Mouse (Mus musculus) intestine, embryonic 16.5 days (tissue): ENCODE measurements at regions not wholly inside any gene's neighbourhood (a gene's known extent, or its start where the extent isn't known, plus 50 kb on each side); places are given as distances from the start of the nearest gene placed in this dataset.

Experiments
- ATAC-seq: fragments of 200-750 bp; cut with Nextera tagmentation; 2 replicates; pipeline ENCODE4 v1.8.0; 2017; ENCODE audit warnings: moderate TSS enrichment, moderate library complexity
- H3K27ac ChIP-seq: fragments of 300-500 bp; sonication (generic); 2 replicates; pipeline ENCODE4 v1.5.1; 2014; ENCODE audit warnings: mild to moderate bottlenecking, low read length
- H3K27me3 ChIP-seq: fragments of 300-500 bp; sonication (generic); replicated peaks from 2 replicates; pipeline ENCODE4 v1.6.1; 2014; ENCODE audit warnings: low read length, control low read depth, mixed read lengths; ENCODE audit not compliant: control insufficient read depth, insufficient read depth
- H3K36me3 ChIP-seq: fragments of 300-500 bp; sonication (generic); 2 replicates; pipeline ENCODE4 v1.6.1; 2014; ENCODE audit warnings: low read length, control low read depth; ENCODE audit not compliant: control insufficient read depth, insufficient read depth
- H3K4me1 ChIP-seq: fragments of 300-500 bp; sonication (generic); 2 replicates; pipeline ENCODE4 v1.6.1; 2014; ENCODE audit warnings: low read length, control low read depth, mixed read lengths; ENCODE audit not compliant: control insufficient read depth, insufficient read depth
- H3K4me2 ChIP-seq: fragments of 300-500 bp; sonication (generic); 2 replicates; pipeline ENCODE4 v1.6.1; 2014; ENCODE audit warnings: low read depth, low read length, control low read depth
- H3K4me3 ChIP-seq: fragments of 300-500 bp; sonication (generic); 2 replicates; pipeline ENCODE4 v1.5.1; 2014; ENCODE audit warnings: mild to moderate bottlenecking, low read length
- H3K9ac ChIP-seq: fragments of 300-500 bp; sonication (generic); 2 replicates; pipeline ENCODE4 v1.6.1; 2014; ENCODE audit warnings: low read depth, low read length
- H3K9me3 ChIP-seq: fragments of 300-500 bp; sonication (generic); 2 replicates; pipeline ENCODE4 v1.6.1; 2016; ENCODE audit warnings: low read length, control low read depth; ENCODE audit not compliant: control insufficient read depth
- WGBS: fragments of 180-500 bp; shearing (Covaris S2); extraction: QIAGEN DNeasy Blood & Tissue Kit; methylation state at CpG from one replicate; pipeline ENCODE4 v1.1.7; 2014; 5-methylcytosine and 5-hydroxymethylcytosine counted together

- Histone ChIP-seq H3K4me3 (no peak overlapping the region), H3K4me2 (no peak overlapping the region), H3K4me1 (no peaks in the 10 kb centered on the region), H3K27ac (no peak overlapping the region), H3K27me3 (no peaks in the 10 kb centered on the region), H3K9me3 (no peaks in the 10 kb centered on the region), H3K36me3 (no peaks in the 10 kb centered on the region), H3K9ac (no peak overlapping the region)
- ATAC-seq, result no peak
- WGBS, result 83% methylated on average over 4 of the region's 4 CpGs
These were observed 83.1 kb downstream of the Thbs2 start for GRCm38 (mm10) chr17:14610791-14611522.

- no peak overlapping the region for H3K27ac ChIP-seq
- H3K9me3 ChIP-seq, result no peaks in the 10 kb centered on the region
- H3K4me2 ChIP-seq, result no peak overlapping the region
- H3K36me3 ChIP-seq, result no peaks in the 10 kb centered on the region
- H3K4me1 ChIP-seq, result no peaks in the 10 kb centered on the region
- H3K9ac ChIP-seq, result no peak overlapping the region
- 90% methylated on average over 4 of the region's 4 CpGs for WGBS
- no peak for ATAC-seq
- no peaks in the 10 kb centered on the region for H3K27me3 ChIP-seq
- H3K4me3 ChIP-seq, result no peak overlapping the region
These were observed 85.2 kb downstream of the Thbs2 start for GRCm38 (mm10) chr17:14608845-14609244.

- Histone ChIP-seq H3K27me3 (no peaks in the 10 kb centered on the region), H3K9me3 (no peaks in the 10 kb centered on the region), H3K27ac (no peak overlapping the region), H3K36me3 (no peaks in the 10 kb centered on the region), H3K4me1 (no peaks in the 10 kb centered on the region), H3K4me3 (no peak overlapping the region), H3K4me2 (no peak overlapping the region), H3K9ac (no peak overlapping the region)
- WGBS, result 72% methylated on average over 5 of the region's 5 CpGs
- no peak for ATAC-seq
These were observed 87.6 kb downstream of the Thbs2 start for GRCm38 (mm10) chr17:14606356-14606989.

DNA sequence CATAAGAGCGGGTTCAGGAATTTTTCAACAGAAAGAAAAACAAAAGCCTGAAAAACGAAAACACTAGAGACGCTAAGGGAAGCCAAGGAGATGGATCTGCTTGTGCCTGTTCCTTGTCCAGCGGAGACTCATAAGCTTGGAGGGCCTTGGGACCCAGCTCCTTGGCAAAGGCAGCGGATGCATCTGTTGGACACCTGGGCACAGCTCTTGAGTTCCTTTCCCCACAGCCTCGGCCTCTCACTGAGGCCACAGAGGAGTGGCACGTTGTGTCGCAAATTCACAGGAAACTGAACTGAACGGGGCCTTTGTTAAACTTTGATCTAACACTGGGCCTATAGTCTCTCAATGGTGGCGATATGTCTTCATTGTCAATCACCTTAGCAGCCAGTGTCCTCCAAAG, 94.4 kb downstream of the Thbs2 start:
- WGBS, result 74% methylated on average over 10 of the region's 10 CpGs
- Histone ChIP-seq H3K27me3 (no peaks in the 10 kb centered on the region), H3K36me3 (no peaks in the 10 kb centered on the region), H3K9me3 (no peaks in the 10 kb centered on the region), H3K9ac (no peak overlapping the region), H3K4me3 (no peak overlapping the region), H3K4me2 (no peak overlapping the region), H3K4me1 (no peaks in the 10 kb centered on the region), H3K27ac (no peak overlapping the region)
- ATAC-seq, result no peak

- Histone ChIP-seq H3K9ac (no peak overlapping the region), H3K9me3 (no peaks in the 10 kb centered on the region), H3K27ac (no peak overlapping the region), H3K27me3 (no peaks in the 10 kb centered on the region), H3K4me2 (no peak overlapping the region), H3K36me3 (no peaks in the 10 kb centered on the region), H3K4me1 (no peaks in the 10 kb centered on the region), H3K4me3 (no peak overlapping the region)
- ATAC-seq, result no peak
- WGBS, result 91% methylated on average over 7 of the region's 7 CpGs
These were observed 97.6 kb downstream of the Thbs2 start for GRCm38 (mm10) chr17:14596470-14596869.

DNA sequence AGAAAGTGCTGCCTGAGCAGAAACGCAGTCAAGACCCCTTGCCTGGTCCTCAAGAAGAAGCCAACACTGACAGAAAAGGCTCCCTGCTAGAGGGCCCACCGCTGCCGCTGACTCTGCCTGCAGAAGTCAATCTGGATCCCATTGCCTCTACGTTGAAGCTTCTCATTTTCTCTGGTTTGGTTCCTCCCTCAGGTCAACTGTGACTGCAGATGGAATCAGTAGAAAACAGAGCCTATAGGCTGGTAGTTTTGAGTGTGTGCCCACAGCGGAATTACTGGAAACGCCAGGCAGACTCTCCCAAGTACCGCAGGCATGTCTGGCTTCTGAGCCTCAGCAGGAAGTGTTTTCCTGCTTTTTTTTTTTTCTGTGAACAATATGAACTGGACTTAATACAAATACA, 98.5 kb downstream of the Thbs2 start:
- Histone ChIP-seq H3K4me3 (no peak overlapping the region), H3K4me2 (no peak overlapping the region), H3K27me3 (no peaks in the 10 kb centered on the region), H3K9me3 (no peaks in the 10 kb centered on the region), H3K4me1 (no peaks in the 10 kb centered on the region), H3K27ac (no peak overlapping the region), H3K36me3 (no peaks in the 10 kb centered on the region), H3K9ac (no peak overlapping the region)
- 74% methylated on average over 7 of the region's 7 CpGs for WGBS
- ATAC-seq, result no peak

DNA sequence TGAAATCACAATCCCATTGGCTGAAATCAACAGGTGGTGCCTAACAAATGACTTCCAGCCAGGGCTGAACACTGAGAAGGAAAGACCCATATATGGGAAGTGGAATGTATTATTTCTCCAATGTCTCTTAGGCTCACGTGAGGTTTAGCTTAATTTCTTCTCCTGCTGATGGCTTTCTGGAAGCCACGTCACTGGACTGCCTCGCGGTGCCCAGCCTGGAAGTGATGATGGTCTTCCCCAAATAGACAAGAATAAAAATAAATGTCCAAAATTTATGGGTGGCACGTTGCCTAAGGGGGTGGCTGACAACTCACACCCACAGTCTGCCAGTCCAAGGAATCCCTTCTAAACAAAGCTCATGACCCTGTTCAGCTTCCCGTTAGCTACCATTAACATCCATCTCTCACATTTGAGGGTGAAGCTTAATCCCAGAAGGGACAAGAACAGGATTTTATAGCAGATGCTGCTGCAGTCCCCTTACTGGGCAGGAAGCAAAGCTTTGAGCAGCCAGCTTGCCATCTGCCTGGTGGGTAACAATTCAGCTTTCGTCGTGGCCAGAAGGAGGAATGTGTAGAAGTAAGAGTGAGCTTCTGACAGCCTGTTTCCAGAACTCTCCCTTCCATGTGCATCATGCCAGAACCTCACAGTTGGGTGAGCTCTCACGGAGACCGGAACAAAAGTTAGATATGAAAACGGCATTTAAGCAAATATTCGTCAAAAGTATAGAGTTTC, 105.8 kb downstream of the Thbs2 start:
- Histone ChIP-seq H3K4me1 (no peaks in the 10 kb centered on the region), H3K27me3 (no peaks in the 10 kb centered on the region), H3K27ac (no peak overlapping the region), H3K9me3 (no peaks in the 10 kb centered on the region), H3K36me3 (no peaks in the 10 kb centered on the region), H3K9ac (no peak overlapping the region), H3K4me2 (no peak overlapping the region), H3K4me3 (no peak overlapping the region)
- 81% methylated on average over 12 of the region's 12 CpGs for WGBS
- ATAC-seq, result no peak

DNA sequence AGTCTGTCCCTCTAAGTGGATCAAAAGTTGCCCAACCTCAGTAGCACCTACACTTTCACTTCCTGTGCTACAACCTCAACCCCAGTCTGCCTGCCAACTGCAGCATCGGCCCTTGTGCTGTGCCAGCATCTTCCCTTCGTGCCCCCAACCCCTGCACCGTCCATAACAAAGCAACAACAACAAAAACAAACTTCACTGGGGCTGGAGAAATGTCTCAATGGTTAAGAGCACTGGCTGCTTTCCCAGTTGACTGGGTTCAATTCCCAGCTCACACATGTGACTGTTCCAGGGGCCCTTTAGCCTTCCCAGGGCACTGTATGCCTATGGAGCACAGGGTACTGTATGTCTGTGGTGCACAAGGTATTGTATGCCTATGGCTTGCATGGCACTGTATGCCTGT, 114.4 kb downstream of the Thbs2 start:
- Histone ChIP-seq H3K4me1 (0 out of 2 replicates have a peak, but pooled peaks cover 2% of the 10 kb centered on the region), H3K27ac (no peak overlapping the region), H3K36me3 (no peaks in the 10 kb centered on the region), H3K4me3 (no peak overlapping the region), H3K4me2 (no peak overlapping the region), H3K27me3 (no peaks in the 10 kb centered on the region), H3K9ac (no peak overlapping the region), H3K9me3 (no peaks in the 10 kb centered on the region)
- WGBS, result 75% methylated on average over 3 of the region's 3 CpGs
- no peak for ATAC-seq

GRCm38 (mm10) chr17:14578721-14579120, 115.3 kb downstream of the Thbs2 start:
- H3K4me3 ChIP-seq, result no peak overlapping the region
- H3K36me3 ChIP-seq, result no peaks in the 10 kb centered on the region
- H3K27me3 ChIP-seq, result no peaks in the 10 kb centered on the region
- 65% methylated on average over 1 of the region's 1 CpGs for WGBS
- H3K4me2 ChIP-seq, result no peak overlapping the region
- 0 out of 2 replicates have a peak, but pooled peaks cover 2% of the 10 kb centered on the region for H3K4me1 ChIP-seq
- ATAC-seq, result no peak
- H3K9ac ChIP-seq, result no peak overlapping the region
- H3K9me3 ChIP-seq, result no peaks in the 10 kb centered on the region
- H3K27ac ChIP-seq, result no peak overlapping the region
